Mouse (Mus musculus): Measurements from ENCODE around the gene Nkx1-2.

The Nkx1-2 gene

GRCm38 (mm10) chr7:132605689-132606088, 6.3 kb upstream of the Nkx1-2 start:
- DNase-seq (ENCODE audit: low spot score in 2 of 2), result no peak

DNA sequence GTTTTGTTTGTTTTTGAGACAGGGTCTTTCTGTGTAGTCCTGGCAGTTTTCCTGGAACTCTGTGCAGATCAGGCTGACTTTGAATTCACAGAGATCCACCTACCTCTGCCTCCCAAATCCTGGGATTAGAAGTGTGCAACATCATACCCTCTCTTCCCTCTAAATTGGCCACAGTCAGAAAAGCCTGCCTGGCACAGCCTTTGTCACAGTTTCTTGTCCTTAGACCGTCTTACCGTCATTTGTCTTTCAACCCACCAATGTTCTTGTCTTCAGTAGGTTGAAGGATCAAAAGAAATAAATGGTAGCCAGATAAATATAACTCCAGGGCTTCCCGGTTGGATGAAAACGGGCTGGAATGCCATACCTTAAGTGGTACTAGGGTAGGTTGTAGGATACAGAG, 5.3 kb upstream of the Nkx1-2 start:
- DNase-seq (ENCODE audit: low spot score in 2 of 2), result no peak

DNA sequence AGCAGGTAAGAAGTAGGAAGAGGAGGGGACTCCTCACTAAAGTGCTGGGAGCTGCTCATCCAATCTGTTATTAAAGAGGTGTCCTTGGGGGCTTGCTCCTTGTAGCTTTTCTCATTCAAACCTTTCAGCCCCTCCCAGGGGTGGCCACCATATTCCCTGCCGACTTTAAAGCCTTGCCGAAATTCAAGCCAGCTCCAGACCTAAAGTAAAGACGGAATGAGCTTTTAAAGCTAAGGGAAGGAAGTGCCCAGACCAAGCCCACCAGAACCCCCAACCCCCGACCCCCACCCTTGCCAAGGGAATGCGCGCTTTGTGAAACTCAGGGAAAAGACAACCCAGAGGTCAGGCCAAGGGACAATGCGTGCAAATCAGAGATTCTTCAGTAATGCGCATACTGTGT, 1.5 kb upstream of the Nkx1-2 start:
- DNase-seq (ENCODE audit: low spot score in 2 of 2), result no peak

GRCm38 (mm10) chr7:132600026-132600425, 589 bp upstream of the Nkx1-2 start:
- no peak for DNase-seq (ENCODE audit: low spot score in 2 of 2)

DNA sequence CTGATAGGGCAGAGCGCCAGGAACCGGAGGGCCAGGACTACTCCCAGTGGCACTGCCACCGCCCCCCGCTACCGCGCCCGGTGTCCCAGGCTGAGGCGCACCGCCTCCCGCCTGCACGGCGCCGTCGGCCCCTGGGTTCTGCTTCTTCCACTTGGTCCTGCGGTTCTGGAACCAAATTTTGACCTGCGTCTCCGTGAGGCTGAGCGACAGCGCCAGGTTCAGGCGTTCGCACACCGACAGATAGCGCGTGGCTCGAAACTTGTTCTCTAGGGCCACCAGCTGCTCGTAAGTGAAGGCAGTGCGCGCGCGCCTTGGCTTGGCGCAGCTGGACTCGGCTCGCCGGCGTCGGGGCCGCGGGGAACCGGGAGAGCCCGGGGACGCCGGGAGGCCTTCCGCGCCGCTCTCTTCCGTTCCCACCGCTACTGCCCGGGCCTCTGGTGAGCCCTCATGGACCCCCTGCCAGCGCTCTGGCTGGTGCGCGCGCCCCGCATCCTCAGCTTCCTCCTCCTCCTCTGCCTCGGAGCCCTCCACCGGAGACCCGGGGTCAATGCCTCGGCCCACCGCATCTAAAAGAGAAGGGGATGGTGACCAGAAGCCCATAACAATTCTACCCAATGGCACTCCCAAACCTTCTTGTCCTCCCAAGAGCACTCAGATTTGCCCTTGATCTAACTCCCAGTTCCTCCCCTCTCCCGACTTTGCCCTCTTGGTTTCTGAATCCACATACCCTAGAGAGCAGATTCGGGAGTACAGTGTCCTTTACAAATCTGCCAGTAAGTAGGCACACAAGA, 2.0 kb downstream of the Nkx1-2 start:
- DNase-seq (ENCODE audit: low spot score in 2 of 2), result no peak

DNA sequence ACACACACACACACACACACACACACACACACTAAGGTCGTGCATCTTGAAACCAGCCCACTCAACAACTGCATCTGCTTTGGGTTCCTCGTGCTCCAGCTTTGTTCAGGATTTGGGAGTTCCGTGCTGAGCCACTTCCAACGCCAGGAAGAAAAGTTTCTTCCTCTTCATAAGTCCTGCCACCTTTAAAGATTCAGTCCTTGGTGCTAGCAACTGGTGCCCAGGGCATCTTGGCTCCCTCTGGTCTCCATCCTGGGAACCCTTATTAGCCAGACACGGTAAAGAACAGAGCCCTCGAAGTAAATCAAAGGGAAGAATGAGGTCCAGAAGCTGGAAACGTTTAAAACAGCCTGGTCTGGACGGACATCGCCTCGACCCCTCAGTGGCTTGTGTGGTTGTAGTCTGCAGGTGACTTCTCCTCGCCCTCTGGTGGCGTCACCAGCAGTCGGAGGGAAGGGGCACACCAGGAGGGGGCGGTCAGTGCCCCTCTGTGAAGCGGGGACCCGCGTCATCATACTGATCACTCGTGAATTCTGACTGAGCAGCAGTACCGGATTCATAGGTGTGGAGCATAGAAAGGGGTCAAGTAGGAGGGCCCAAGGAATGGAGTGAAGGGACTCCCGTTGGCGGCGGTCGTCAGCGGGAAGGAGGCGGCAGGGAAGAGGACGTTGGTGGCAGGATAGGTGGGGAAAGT, 2.7 kb downstream of the Nkx1-2 start:
- no peak for DNase-seq (ENCODE audit: low spot score in 2 of 2)

DNA sequence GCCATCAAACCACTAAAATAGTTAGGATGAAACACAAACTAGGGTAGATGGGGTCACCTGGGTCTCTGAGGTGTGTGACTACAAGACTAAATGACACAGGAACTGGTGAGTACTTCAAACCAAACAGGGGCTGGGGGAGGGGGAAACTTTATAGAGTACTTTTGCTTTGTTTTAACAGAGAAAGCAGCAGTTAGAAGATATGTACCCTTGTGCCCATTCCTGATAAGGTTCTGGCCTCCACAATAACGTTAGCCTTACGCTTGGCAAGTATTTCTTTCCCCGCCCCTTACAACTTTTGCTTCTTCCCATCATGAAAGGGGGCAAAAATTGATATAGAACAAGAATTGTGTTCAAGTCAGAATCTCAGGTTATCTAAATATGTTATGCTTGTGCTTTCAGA, 3.6 kb downstream of the Nkx1-2 start:
- DNase-seq (ENCODE audit: low spot score in 2 of 2), result no peak

DNA sequence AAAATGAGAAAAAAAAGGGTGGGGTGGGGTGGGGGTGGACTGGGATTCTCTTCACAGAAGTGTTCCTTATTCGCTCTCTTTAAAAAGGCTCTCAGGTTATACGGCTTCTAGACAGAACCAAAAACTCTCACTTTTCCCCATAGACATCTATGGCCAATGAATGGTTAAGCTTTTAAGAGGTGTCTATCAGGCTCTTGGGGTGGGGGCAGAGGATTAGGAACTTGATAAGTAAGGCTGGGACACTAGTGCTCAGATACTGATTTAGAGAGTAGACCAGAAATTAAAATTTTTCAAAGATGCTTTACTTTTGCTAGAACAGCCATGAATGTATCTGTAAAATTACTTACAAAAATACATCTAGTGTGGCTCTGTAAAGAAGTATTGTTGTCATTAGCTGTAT, 5.1 kb downstream of the Nkx1-2 start:
- DNase-seq (ENCODE audit: low spot score in 2 of 2), result no peak

- DNase-seq (ENCODE audit: low spot score in 2 of 2), result no peak
Measured at GRCm38 (mm10) chr7:132593762-132594161, 5.7 kb downstream of the Nkx1-2 start.

- DNase-seq (ENCODE audit: low spot score in 2 of 2), result no peak
Measured at GRCm38 (mm10) chr7:132589610-132590009, 9.8 kb downstream of the Nkx1-2 start.

- DNase-seq (ENCODE audit: low spot score in 2 of 2), result no peak
Measured at GRCm38 (mm10) chr7:132587167-132587566, 12.3 kb downstream of the Nkx1-2 start.

- DNase-seq (ENCODE audit: low spot score in 2 of 2), result no peak
Measured at GRCm38 (mm10) chr7:132585695-132586491, 13.5 kb downstream of the Nkx1-2 start.

DNA sequence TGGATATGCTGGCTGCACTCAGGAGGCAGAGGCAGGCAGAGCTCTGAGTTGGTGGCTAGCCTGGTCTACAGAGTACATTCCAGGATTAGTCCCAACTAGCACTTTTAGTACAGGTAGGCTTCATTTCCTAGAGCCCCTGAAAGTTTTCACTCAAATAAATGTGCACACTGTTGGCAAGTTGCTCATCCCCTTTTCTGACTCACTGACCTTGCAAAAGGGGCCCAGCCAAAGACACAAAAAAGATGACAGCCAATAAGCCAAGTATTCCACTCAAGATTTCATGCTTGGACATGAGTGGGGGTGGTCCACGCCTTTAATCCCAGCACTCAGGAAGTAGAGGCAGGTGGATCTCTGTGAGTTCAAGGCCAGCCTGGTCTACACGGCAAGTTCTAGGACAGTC, 18.0 kb downstream of the Nkx1-2 start:
- no peak for DNase-seq (ENCODE audit: low spot score in 2 of 2)

DNA sequence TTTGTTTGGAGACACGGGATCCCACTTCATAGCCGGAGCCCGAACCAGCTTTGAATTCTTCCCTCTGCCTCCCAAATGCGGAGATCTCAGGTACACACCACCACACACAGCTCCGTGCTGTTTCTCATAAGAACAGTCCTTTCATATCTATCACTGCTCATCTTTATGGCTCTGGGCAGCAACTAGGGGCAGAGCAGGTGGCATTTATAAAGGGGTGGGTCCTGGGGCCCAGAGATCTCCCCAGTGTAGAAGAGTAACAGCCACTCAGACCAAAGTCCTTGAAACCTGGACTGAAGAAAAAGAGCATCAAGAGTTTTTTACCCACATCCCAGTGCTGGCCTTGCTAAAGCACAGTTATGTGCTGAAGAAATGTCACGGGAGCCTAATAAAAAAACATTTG, 18.9 kb downstream of the Nkx1-2 start:
- no peak for DNase-seq (ENCODE audit: low spot score in 2 of 2)

GRCm38 (mm10) chr7:132576891-132577290, 22.5 kb downstream of the Nkx1-2 start:
- DNase-seq (ENCODE audit: low spot score in 2 of 2), result no peak

DNA sequence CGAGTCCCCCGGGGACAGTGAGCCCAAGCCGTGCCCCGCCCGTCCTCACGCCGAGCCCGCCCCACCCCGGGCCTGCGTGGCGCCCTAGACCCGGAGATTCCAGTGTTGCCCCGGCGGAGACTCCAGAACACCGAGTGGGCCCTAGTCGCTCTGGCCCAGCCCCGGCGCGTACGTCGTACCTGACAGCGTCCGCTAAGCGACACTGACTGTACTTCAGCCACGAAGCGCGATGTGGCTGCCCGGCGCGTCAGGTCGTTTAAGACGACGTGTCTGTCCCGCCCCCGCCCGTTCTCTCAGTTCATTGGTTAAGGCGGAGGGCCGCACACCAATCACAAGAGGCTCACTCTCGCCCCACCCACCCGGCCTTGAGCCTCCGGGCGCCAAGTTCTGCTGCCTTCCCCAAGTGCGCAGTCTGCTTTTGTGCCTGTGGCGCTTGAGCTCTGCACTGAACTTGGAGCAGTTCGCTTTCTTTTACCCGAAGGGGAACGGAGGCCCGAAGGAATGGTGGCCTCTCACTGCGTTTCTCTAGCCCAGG, 23.3 kb downstream of the Nkx1-2 start, which contains the start of gene Oat:
TSS of gene Oat (minus strand) at position 283 of the 535 bp plus-strand sequence.
- peak; percentile 96 for DNase-seq (ENCODE audit: low spot score in 2 of 2)

DNA sequence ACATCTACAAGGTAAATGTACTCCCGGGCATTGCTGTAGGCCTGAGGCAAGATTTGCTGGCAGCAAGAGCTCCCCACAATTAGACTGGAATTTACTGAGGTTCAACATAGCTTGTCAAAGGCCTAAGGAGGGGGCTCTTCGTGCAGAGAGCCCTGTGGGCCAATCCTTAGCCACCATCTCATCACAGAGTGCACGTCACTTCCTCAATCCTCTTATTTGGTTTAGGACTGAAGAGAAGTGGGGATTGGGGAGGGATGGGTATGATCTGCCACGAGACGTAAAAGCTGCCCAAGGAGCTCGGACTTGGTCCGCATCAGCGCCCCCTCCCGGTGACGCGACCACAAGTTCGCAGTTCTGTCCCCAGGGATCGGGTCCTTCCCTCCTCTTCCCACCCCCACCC, 23.8 kb downstream of the Nkx1-2 start:
- DNase-seq (ENCODE audit: low spot score in 2 of 2), result peak; percentile 83 to 84

DNA sequence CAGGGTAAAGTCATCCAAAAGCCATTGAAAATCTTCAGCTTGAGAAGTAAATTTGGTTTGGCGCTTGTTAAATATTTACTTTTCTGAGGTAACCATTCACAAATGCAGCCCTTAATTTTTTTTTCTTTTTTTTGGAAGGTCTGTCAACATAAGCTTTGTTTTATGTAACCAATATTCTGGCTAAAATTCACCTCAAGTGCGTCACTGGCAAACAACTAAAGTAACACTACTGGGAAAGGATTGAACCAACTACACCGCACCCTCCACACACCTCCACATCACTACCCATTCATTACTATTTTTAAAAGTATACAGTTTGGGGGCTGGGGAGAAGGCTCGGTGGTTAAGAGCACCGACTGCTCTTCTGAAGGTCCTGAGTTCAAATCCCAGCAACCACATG, 24.8 kb downstream of the Nkx1-2 start:
- no peak for DNase-seq (ENCODE audit: low spot score in 2 of 2)

DNA sequence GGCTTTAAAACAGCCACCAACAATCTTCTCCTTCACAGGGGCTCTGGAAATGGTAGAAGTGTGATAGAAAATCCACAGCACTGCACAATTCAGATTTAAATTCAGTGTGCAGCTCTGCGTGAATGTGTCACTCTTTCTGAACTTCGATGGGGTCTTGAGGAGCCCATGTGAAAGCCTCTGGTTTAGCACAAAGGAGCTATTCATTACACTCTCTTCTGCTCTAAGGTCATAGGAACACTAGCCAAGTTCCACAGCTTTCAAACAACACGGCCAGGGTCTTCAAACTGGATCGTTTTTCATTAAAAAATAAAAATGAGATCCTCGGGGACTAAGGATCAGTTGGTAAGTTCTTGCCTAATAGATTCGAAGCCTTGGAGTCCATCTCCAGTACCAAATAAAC, 26.2 kb downstream of the Nkx1-2 start:
- DNase-seq (ENCODE audit: low spot score in 2 of 2), result no peak

GRCm38 (mm10) chr7:132572738-132573137, 26.7 kb downstream of the Nkx1-2 start:
- no peak for DNase-seq (ENCODE audit: low spot score in 2 of 2)

DNA sequence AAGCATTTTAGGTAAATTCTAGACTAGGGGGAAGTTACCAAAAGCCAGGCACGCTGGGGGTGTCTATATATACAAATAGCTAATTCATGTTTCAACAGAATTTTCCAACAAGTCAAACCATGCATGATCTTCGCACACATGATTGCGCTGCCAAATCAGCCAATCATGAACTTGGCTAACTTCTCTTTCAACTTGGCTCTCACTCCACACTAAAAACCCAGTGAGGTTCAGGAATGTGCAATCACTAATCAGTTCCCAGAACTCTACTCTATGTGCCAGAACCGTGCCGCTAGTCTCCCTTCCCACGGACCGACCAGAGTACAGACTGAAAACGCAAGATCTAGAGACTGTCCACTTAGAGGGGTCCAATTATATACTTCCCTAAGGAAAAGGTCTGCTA, 28.0 kb downstream of the Nkx1-2 start:
- peak; percentile 24 to 52 for DNase-seq (ENCODE audit: low spot score in 2 of 2)

GRCm38 (mm10) chr7:132570071-132570470, 29.4 kb downstream of the Nkx1-2 start:
- DNase-seq (ENCODE audit: low spot score in 2 of 2), result peak; percentile 43 to 47
